Mouse (Mus musculus): ENCODE data around the gene Naaa.

Gene Naaa

GRCm38 (mm10) chr5:92212231-92212630, 65.7 kb downstream of the Naaa start:
- no peak for DNase-seq (ENCODE audit: low read depth)

GRCm38 (mm10) chr5:92210205-92210604, 67.8 kb downstream of the Naaa start:
- DNase-seq (ENCODE audit: low read depth): no peak

Measured in naive thymus-derived CD4-positive, alpha-beta T cell, adult 2 months (primary cell).